Mouse (Mus musculus) cortical plate, adult 2 months (tissue): ENCODE data around the gene Gabrr2.

Experiments used
- CTCF ChIP-seq: fragments of 200-500 bp; IDR thresholded peaks from 2 replicates; pipeline ENCODE4 v1.5.1; 2011; ENCODE audit warnings: mild to moderate bottlenecking, control low read depth, low read length; ENCODE audit not compliant: insufficient read depth; ENCODE audit errors: extremely low read depth
- POLR2A ChIP-seq: fragments of 200-500 bp; IDR thresholded peaks from 2 replicates; pipeline ENCODE4 v1.6.1; 2011; ENCODE audit warnings: mild to moderate bottlenecking, low read length, control low read depth; ENCODE audit not compliant: insufficient read depth; ENCODE audit errors: extremely low read depth

- TF ChIP-seq POLR2A, result no peak
- TF ChIP-seq CTCF, result no peak
Measured at GRCm38 (mm10) chr4:33062981-33063380, at the start of gene Gabrr2.
